Mouse (Mus musculus): ENCODE measurements at regions not wholly inside any gene's neighbourhood (a gene's known extent, or its start where the extent isn't known, plus 50 kb on each side); places are given as distances from the start of the nearest gene placed in this dataset.
A peak's percentile ranks its signal among the peaks of the same experiment; 100 is the strongest.

DNA sequence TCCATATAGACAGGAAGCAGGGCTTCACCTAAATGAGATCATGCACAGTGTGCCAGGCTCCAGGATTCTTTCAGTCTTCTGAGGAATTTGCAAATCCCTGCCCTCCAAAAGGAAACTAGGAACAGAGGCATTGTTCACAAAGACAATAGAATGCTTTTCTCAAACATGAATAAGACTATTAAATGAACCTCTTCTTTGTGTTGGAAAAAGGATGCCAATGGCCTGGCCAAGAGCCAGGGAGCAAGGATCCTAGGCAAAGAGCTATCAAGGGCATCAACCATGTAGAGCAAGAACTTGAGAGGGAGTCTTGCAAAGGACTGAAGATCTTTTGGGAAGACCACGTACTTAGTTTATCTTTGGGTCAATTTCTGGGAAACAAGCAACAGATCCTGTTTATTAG is 415.4 kb downstream of the Mtx2 start:
- no peak for ATAC-seq (replicated peaks in 1 of 2; ENCODE audit: insufficient read depth in 1 of 2, low FRiP score in 2 of 2, low TSS enrichment in 1 of 2, low read depth in 1 of 2, poor library complexity in 2 of 2, severe bottlenecking in 2 of 2)

DNA sequence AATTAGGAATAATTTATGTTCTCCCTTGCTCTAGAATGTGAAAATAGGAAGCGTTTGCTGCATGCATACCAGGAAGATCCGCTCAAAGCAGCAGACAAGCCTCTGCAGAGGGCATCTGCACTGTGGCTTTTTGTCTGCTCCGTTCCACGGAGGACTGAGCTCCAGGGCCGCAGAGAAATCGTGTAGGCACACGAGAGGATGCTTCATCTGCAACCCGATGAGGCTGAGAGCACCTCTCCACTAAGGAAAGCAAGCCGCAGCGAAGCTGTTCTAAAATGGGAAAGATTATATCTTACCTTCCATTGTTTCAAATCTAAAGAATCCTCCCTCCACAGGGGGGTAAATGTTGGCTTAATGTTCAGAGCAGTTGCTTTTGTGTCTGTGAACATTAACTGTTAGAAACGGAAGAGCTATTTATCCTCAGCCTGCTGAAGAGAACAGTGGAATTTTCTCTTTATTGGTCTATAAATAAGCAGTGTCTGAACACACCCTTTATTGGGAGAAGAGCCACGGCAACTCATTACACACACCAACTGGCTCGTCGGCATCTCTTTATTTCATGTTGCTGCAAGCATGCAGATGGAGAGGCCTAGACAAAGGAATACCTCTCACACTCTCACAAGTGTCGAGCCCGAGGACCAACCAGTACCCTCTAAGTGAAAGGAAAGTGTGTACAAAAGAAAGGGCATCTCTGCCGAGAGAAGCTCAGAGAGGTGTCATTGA is 414.6 kb upstream of the Hnrnpa3 start:
- ATAC-seq (replicated peaks in 1 of 2; ENCODE audit: insufficient read depth in 1 of 2, low FRiP score in 2 of 2, low TSS enrichment in 1 of 2, low read depth in 1 of 2, poor library complexity in 2 of 2, severe bottlenecking in 2 of 2), result no peak

DNA sequence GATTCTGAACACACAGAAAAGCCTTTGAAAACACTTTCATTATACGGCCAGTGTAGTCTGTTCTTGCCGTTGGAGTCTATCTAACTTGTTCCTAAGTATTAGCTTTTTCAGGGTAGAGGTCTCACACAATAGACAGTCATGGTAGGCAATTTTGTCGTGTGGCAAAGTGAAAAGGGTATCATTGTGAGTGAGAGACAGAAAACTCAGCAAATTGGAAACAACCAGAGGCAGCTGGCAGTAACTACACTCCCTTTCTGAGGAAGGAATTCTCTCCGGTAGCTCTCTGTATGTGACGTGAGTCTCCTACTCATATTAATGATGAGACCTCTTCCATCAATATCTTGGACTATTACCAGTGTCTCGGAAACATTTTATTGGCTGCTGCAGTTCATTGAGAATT is 413.8 kb upstream of the Hnrnpa3 start:
- ATAC-seq (replicated peaks in 1 of 2; ENCODE audit: insufficient read depth in 1 of 2, low FRiP score in 2 of 2, low TSS enrichment in 1 of 2, low read depth in 1 of 2, poor library complexity in 2 of 2, severe bottlenecking in 2 of 2), result no peak

DNA sequence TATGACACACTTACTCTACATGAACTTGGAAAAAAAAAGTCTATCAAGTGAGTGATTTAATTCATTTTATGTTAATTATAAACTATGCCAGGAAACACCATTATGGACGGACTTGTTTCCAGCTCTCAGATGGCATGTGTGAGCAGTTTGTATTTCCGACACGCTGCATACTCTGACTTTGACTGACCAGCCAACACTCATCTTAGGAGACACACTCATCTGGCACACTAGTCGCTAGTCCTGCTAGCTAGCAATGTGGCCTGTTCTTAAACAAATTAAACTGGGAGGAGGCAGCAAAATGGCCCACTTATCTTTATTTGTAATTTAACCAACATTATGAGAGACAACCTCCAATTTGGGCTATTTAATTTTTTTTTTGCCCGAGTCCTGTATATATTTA is 413.4 kb upstream of the Hnrnpa3 start:
- ATAC-seq (replicated peaks in 1 of 2; ENCODE audit: insufficient read depth in 1 of 2, low FRiP score in 2 of 2, low TSS enrichment in 1 of 2, low read depth in 1 of 2, poor library complexity in 2 of 2, severe bottlenecking in 2 of 2), result no peak

DNA sequence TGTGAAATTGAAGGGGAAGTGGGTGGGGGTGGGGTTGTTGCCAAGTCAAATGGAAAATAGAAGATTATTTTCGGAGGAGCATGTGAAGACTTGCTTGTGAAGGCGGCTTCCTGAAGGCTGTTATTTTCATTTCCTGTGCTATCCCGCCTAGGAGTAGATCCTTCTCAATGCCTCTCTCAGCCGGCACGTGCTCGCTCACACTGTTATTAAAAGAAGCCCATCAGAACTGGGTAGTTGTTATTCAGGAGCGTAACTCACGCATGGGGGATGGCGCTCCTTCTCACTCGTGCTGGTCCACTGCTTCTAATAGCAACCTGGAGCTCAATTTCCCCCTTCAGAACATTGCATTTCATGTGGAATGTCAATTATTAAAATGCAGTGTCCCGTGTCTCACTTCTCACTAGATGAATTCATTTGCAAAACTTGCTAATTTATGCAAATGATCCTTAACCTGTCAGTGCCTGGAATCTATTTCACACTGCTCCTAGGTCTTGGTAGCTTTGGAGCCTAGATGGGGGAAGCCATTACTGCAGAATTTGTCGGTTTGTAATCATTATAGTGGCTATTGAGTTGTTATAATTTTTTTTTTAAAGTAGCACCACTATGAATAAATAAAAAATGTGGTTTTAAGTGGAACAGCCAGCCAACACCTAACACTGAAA is 412.8 kb upstream of the Hnrnpa3 start:
- no peak; a peak in 1 of 4 replicates for ATAC-seq (replicated peaks in 1 of 2; ENCODE audit: insufficient read depth in 1 of 2, low FRiP score in 2 of 2, low TSS enrichment in 1 of 2, low read depth in 1 of 2, poor library complexity in 2 of 2, severe bottlenecking in 2 of 2)

DNA sequence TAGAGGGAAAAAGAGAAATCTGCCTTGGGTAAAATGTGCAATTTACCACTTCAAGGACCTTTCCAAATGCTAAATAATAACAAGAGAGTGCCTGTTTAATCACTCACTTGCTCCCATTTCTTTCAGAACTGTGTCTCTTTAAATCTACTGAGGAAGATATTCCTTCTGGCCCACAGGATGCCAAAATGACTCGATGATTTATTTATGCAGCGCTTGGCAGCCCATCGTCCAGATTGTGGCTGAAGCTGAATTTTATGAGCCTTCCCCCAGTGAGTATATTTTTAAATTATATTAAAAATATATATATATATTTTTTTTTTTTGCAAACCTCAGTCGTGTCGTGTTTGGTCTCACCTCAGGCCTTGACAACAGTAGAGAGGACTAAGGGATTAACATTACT is 410.8 kb upstream of the Hnrnpa3 start:
- ATAC-seq (replicated peaks in 1 of 2; ENCODE audit: insufficient read depth in 1 of 2, low FRiP score in 2 of 2, low TSS enrichment in 1 of 2, low read depth in 1 of 2, poor library complexity in 2 of 2, severe bottlenecking in 2 of 2), result no peak

DNA sequence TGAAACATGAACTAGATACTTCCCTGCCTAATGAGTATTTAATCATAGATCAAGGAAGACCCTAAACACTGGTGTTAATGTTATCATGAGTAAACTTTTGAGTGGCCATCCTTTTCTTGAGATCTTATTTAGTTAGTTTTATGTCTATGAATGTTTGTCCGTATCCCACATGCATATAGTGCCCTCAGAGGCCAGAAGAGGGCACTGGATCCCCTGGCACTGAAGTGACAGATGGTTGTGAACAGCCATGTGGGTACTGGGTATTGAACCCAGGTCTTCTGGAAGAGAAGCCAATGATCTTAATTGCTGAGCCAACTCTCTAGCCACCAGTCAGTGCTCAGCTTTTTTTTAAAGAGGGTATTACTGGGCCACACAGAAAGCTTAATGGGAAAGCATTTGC is 408.6 kb upstream of the Hnrnpa3 start:
- no peak for ATAC-seq (replicated peaks in 1 of 2; ENCODE audit: insufficient read depth in 1 of 2, low FRiP score in 2 of 2, low TSS enrichment in 1 of 2, low read depth in 1 of 2, poor library complexity in 2 of 2, severe bottlenecking in 2 of 2)

DNA sequence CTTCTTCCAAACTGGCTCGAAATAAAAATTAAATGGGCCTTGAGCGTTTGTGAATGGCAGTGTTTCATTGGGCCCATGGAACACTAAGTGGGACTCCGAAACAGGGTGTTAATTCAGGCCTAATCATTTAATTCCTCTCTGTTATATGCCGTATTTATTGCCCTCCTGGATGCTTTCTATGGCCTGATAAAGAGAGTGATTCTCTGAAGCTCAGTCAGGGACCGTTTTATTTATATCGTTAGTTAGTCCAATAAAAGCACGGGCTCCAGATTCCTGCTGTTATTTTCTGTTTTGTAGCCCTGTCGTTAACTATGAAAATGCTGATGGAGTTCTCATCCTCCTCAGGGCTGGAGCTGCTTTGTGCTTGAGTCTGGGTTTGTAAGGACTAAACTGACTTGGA is 406.2 kb upstream of the Hnrnpa3 start:
- no peak for ATAC-seq (replicated peaks in 1 of 2; ENCODE audit: insufficient read depth in 1 of 2, low FRiP score in 2 of 2, low TSS enrichment in 1 of 2, low read depth in 1 of 2, poor library complexity in 2 of 2, severe bottlenecking in 2 of 2)

DNA sequence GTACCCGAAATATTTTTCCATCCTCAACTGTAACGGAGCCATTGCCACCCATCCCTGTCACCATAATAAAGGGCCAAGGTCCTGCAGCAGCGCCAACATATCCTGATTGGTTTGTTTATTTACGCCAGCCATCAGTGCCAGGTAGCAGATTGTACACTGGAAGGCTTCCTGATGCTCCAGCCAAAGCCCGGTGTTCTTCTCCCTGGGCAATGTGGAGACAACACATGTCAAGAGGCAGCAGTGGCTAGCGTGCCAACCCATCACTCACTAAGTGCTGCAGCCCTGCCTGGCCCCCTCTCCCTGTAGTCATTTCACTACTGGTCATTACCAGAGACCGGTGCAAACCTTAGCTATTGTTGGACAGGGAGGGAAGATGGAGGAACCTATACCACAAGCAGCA is 393.8 kb upstream of the Hnrnpa3 start:
- no peak for ATAC-seq (replicated peaks in 1 of 2; ENCODE audit: insufficient read depth in 1 of 2, low FRiP score in 2 of 2, low TSS enrichment in 1 of 2, low read depth in 1 of 2, poor library complexity in 2 of 2, severe bottlenecking in 2 of 2)

DNA sequence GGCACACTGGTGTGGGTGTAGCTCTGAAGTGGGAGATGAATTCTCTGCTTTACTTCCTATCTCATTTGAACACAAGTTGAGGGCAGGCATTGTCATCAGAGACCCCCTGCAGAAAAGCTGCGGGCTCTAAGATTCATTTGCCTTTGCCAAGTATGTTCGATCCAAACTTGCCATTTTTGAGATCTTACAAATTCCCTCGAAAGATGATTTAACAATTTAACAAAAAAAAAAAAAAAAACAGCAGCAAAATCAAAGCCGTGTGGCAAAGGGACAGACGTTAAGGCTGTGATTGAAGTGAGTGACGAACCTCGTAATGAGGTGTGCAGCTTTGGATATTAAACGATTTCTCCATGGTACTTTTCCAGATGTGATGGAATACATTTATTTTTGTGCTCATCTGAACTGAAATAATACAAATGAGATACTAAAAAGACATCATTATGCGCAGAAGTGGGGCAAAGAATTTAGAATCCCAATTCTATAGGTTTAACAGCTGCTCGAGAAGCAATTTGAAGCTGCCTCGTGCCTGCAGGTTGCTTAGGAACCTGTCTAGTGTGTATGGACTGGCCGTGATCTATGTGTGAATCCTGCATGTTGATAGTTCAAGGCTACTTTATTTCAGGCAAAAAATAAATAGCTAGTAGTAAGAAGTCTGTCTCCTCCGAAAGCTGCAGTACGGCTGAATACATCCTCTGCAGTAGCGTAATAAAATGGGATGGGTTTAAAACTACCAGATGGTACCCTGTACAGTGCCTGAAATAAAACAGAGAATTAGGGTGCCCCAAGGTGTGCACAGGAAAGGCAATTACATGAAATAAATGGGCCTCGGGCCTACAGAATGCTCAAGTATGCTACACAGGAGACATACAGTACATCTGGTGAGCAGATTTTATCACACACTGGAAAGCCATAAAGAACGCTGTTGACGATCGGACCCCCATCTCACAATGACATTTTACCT is 393.0 kb upstream of the Hnrnpa3 start:
- ATAC-seq (replicated peaks in 1 of 2; ENCODE audit: insufficient read depth in 1 of 2, low FRiP score in 2 of 2, low TSS enrichment in 1 of 2, low read depth in 1 of 2, poor library complexity in 2 of 2, severe bottlenecking in 2 of 2), result no peak

DNA sequence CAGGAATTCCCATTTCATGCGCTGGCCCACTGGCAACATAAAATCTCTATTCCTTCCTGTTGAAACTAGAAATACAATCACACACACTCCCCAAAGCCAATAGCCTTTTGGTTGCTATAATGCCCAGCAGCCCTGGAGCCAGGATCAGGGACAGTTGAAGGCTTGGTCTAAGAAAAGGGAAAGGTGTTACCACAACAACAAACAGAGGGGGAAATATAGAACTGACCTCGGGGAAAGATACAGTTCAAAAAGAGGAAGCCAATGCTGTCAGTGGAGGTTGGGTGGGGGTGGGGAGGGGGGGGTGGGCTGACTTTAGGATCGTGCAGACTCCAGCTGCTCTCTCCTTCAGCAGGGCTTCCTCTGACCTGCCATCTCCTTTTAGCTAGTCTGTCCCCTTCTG is 391.1 kb upstream of the Hnrnpa3 start:
- peak; percentile 53 to 75; a peak in 3 of 4 replicates for ATAC-seq (replicated peaks in 1 of 2; ENCODE audit: insufficient read depth in 1 of 2, low FRiP score in 2 of 2, low TSS enrichment in 1 of 2, low read depth in 1 of 2, poor library complexity in 2 of 2, severe bottlenecking in 2 of 2)

DNA sequence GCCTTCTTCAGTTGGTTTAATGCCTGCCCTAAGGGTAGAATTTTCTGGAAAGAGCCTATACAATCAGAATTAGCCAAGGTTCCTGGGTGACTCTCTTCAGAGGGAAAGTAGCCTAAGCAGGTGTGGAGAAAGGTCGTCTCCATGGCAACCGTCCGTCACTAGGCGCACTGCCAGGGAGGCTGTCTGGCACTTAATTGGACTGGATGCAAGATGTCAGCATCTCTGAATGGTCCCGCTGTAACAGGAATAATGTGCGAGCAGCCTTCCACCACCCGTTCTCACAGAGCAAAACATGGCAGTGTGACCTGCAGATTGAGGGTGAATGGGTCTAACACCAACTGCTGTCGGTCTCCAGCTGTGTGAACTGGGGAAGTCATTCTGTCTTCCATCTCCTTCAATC is 389.6 kb upstream of the Hnrnpa3 start:
- ATAC-seq (replicated peaks in 1 of 2; ENCODE audit: insufficient read depth in 1 of 2, low FRiP score in 2 of 2, low TSS enrichment in 1 of 2, low read depth in 1 of 2, poor library complexity in 2 of 2, severe bottlenecking in 2 of 2), result no peak

DNA sequence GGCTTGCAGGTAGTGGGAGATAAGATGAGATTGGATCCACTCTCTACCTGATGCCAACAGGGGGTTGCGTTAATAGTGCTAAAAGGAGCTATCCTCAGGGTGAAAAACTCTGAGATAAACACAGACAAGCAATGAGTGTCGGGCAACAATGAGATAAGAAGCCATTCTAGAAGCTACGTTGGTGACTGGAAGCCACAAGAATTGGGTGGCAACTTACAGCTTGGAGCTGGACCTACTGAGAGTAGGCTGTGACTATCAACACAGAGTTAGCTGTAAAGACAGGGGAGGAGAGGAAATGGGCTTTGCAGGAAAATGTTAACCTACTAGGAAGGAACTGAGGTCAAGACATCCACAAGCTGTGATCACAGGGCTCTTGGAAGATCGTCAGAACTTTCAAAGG is 388.9 kb upstream of the Hnrnpa3 start:
- no peak; a peak in 1 of 4 replicates for ATAC-seq (replicated peaks in 1 of 2; ENCODE audit: insufficient read depth in 1 of 2, low FRiP score in 2 of 2, low TSS enrichment in 1 of 2, low read depth in 1 of 2, poor library complexity in 2 of 2, severe bottlenecking in 2 of 2)

DNA sequence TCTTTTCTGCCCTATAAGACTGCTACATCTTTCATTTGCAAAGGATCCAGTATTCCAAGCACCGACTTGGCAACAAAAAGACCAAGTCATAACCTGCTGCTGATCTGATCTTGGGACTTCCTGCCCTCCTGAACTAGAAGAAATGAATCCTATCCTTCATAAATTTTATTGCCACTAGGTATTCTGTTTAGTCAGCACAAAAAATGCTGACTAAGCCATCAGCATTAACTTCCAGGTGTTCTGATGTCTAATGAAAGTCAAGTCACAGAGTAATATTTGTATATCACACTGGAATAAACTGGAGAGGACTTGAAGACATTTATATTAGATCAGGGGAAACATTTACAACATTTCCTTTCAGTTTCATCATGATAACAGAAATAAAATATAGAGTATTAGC is 371.2 kb upstream of the Hnrnpa3 start:
- ATAC-seq (replicated peaks in 1 of 2; ENCODE audit: insufficient read depth in 1 of 2, low FRiP score in 2 of 2, low TSS enrichment in 1 of 2, low read depth in 1 of 2, poor library complexity in 2 of 2, severe bottlenecking in 2 of 2), result no peak

DNA sequence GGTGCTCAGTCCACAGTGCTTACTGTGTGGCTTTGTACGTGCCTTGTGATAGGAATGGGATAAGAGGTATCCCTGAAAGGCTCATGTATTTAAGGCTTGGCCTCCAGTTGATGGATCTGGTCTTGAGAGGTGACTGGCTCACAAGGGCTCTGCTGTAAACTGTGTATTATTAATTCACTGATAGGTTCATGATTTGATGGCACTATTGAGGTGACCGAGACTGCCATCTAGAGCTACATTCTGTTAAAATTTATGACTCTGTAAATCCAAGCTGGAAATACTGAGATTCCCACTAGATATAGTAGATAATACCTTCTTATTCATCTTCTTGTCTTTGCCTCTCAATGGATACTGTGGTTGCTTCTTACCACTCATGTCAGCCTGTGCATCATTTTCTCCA is 367.4 kb upstream of the Hnrnpa3 start:
- ATAC-seq (replicated peaks in 1 of 2; ENCODE audit: insufficient read depth in 1 of 2, low FRiP score in 2 of 2, low TSS enrichment in 1 of 2, low read depth in 1 of 2, poor library complexity in 2 of 2, severe bottlenecking in 2 of 2), result no peak

DNA sequence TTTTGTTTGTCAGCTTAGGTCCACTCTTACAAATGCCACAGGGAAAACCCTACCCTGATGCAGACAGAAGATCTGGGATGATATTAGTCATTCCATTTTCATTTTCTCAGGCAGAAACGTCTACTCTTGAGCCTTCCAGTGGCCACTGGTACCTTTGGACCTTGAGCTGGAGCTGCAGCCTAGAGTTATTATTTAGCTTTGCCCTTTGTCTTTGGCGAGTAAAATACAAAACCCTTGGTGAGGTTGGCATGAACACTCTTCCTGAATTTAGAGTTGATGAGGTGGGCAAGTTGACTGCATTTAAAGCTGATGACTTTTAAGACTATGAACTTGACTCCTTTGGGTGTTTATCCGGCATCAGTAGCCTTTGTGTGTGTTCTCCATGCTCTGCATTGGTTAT is 352.2 kb upstream of the Hnrnpa3 start:
- ATAC-seq (replicated peaks in 1 of 2; ENCODE audit: insufficient read depth in 1 of 2, low FRiP score in 2 of 2, low TSS enrichment in 1 of 2, low read depth in 1 of 2, poor library complexity in 2 of 2, severe bottlenecking in 2 of 2), result no peak

DNA sequence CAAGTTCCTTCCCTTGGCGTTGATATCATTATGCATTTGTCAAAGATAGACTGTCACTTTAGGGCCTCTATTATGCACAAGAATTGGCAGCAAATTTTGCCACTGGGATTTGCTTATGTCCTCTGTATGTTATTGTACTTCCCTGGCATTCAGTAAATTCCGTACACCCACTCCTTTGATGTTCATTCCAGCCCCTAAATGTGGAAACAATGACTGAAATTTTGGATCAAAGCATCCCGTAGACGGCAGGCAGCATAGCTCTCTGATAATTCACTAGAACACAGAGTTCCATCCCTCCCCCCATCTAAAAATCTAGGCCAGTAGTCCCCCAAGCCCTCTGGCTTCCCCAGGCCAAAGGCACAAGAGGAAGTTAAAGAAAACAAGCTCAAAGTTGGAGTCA is 347.9 kb upstream of the Hnrnpa3 start:
- ATAC-seq (replicated peaks in 1 of 2; ENCODE audit: insufficient read depth in 1 of 2, low FRiP score in 2 of 2, low TSS enrichment in 1 of 2, low read depth in 1 of 2, poor library complexity in 2 of 2, severe bottlenecking in 2 of 2), result no peak

DNA sequence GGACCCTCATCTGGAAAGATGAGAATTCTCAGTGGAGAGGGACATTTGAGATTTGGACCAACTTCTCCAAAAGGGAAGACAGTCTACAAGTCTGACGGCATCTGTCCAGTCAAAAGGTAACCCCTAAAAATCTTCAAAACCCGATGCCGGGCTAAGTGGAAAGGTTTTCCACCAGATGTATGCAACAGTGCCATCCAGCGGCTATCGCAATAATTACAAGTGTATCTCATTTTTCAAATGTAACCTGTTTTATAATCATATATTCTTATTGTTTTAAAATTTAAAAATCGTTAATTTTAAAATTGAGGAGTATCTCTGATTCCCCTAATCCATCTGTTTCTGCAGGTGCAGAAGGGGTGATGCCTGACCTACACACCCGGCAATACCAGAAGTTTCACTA is 346.8 kb upstream of the Hnrnpa3 start:
- ATAC-seq (replicated peaks in 1 of 2; ENCODE audit: insufficient read depth in 1 of 2, low FRiP score in 2 of 2, low TSS enrichment in 1 of 2, low read depth in 1 of 2, poor library complexity in 2 of 2, severe bottlenecking in 2 of 2), result peak in 1 of 2 experiments; percentile 32; a peak in 1 of 4 replicates

Data from hematopoietic stem cell, adult 5-6 weeks (primary cell).